Mouse (Mus musculus): ENCODE results near the gene Klrg1.
A peak's percentile ranks its signal among the peaks of the same experiment; 100 is the strongest.

The Klrg1 gene

DNA sequence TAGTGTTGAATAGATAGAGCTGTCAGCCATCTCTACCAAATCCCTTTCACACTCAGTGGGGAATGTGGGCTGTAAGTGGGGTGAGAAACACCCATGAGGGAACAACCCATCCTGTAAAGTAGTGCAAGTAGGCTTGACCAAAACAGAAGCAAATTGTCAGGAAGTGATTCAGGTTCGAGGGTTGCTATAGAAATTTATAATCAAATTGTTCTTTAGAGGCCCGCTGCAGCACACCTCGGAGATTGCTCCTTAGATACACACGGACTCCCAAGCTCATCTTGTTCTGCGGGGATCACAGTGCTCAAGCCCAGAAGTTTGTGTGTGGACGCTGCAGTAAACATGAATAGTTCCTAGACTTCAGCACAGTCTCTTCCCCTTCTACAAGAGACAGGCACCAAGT is at the start of gene Klrg1:
Klrg1 (minus strand) TSS at position 101 of the 400 bp plus-strand sequence.
- no peak for DNase-seq (ENCODE audit: low read depth, low spot score)

DNA sequence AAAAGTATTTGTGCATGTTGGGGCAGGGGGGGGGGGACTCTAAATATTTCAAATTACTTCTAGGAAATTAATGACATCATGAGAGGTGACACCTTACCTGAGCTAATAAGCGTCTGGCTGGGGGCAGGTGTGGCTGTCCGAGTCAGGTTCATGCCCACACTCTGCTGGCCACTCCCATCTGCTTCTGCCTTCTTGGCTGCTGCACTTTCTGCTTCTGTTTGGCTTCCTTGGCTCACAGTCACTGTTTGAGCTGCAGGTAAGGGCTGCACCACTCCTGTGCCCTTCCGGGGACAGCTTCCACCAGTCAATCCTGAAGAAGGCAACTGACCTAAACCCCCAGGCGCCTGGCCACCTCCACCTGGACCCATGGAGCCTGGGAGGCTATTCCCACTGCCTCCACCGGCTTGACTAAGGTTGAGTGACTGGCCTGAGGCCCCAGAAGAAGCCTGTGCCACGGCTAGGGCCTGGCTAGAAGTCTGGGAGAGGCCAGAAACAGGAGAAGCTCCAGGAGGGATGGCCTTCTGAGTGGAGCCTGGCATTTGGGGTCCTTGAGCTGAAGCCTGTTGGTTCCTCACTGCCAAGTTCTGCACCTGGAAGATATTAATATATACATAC is 42.8 kb upstream of the Klrg1 start:
- DNase-seq (ENCODE audit: low read depth, low spot score): no peak

DNA sequence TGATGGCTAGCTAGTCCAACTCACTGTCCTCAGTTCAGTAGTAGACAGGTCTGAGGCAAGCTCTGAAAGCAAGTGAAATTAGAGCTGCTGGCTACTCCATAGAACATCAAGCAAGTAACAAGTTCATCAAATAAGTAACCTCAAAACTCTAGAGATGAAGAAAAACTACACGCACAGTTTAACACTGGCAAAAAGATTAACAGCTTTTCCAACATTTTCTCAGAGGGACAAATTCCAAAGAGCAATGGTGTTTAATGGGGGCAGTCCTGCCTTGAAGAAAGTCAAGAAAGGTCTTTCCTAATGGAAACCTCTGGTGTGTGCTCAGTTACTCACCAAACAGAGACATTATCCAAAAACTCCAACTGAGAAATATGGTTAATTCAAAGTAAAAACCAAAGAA is 36.0 kb upstream of the Klrg1 start:
- no peak for DNase-seq (ENCODE audit: low read depth, low spot score)

DNA sequence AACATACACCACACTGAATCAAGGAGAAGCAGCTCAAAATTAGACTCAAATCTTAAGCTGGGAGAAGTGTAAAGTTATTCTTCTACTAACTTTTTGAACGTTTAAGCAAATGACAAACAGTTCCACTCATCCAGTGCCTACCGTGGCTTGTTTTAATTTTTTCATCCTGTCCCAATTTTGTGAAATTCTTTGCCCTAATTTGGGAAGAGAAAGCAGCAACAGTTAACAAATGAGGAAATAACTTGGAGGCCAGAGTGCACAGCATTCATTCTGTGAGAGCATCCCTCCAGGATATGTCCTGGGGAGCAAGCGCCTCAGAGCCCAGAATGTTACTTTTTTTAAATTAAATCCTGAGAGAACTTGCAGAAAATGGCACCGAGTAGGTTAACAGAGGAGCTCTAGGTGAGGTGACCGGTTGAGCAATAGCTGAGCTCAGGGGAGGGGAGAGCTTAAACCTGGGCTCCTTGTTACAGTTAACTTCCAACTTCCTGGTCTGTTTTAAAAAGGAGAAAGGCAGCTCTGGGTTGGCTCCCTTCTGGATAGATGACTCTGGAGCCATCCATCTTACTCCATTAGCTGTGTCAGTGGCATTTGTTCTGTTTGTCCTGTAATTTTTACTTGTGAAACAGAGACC is 27.6 kb upstream of the Klrg1 start:
- DNase-seq (ENCODE audit: low read depth, low spot score): no peak

DNA sequence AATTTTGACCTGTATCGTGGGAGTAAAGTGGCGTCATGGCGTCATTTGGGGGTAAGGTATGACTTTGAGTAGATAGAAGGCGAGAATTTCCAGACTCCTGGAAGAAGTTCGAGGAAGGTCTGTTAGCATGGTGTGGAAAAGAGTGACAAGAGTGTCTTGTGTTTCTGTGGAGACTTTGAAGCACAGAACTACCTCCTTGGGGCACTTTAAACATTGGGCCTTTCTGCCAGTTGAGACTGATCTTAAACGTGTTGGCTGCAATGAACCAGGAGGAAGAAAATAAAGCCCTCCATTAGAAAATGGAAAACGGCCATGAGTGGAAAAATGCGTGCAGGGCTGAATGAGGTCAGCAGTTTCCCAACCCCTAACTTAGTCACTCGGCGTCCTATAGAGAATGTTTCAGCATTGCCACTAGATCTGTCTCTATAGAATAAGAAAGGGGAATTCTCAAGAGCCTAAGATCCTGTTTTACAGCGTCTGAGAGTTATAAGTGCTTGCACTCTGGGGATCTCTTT is 26.8 kb upstream of the Klrg1 start:
- DNase-seq (ENCODE audit: low read depth, low spot score): no peak

DNA sequence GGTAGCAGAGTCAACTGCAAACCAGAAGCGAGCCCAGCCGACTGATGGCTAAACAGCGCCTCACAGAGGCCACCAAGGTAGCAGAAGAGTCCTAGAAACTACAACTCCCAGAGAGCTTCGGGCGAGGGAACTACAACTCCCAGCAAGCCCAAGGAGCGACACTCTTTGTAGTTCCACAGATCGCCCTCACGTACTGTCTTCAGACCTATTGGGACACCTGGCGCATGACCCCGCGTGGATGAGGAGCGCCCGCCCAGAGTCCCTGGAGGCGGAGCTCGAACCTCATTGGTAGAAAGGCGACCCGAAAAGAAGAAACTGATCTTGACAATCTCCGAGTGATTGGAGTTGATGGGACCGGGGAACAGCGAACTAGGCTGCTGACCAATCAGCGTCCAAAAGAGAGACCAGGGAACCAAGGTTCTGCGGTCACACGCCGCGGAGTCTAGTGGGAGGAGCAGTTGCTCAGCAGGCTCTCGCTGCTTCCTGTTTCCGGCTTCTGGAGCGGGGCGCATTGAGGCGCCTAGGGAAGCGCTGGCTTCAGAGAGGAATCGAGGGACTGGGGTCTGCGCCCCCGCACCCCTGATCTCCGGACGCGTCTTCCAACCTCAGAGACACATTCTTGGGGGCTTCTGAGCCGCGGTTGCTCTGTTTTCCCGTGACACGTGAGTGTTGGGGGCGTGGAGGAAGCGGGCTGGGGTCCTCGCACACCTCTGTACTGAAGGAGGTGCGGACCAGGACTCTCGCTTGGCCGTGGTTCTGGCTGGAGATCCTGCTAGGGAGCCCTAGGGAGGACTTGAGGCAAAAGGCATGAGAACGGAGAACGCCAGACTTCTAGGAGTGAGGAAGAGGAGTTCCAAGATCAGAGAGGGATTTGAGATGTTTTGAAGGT is 26.1 kb upstream of the Klrg1 start, which contains the start of gene M6pr:
M6pr (plus strand) TSS at position 216 of the 889 bp plus-strand sequence.
- peak; percentile 97 for DNase-seq (ENCODE audit: low read depth, low spot score)

DNA sequence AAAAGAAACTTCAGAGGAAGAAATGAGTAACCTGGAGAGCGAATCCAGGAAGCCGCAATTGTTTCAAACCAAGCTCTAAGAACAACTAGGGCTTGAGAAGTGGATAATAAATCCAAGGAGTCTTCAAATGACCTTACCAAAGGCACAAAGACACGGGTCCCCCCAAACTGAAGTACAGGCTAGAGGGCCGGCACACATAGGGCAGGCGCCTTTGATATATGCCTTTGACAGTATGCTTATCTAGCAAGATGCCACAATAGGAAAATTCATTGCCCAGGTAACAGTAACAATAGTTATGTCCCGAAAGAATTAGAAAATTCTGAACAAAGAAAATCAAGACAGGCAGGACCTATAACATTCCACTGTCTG is 25.4 kb upstream of the Klrg1 start:
- no peak for DNase-seq (ENCODE audit: low read depth, low spot score)

DNA sequence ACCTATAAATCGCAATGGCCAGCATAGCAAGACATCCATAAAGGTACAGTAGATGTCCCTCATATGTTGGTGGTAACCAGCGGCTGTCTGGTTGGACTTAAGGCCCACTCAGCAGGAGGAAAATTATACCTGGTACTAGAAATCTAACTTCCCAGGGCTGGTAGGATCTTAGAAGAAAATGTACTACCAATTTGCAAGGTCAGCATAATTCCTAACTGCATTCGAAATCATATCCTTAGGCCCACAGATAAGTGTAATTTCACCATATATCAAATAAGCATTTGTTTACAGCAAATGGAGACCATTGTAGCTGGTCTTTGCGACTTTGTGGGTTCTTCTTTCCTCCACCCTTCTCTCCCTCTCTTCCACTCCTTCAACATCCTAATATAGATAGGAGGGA is 24.0 kb upstream of the Klrg1 start:
- no peak for DNase-seq (ENCODE audit: low read depth, low spot score)

DNA sequence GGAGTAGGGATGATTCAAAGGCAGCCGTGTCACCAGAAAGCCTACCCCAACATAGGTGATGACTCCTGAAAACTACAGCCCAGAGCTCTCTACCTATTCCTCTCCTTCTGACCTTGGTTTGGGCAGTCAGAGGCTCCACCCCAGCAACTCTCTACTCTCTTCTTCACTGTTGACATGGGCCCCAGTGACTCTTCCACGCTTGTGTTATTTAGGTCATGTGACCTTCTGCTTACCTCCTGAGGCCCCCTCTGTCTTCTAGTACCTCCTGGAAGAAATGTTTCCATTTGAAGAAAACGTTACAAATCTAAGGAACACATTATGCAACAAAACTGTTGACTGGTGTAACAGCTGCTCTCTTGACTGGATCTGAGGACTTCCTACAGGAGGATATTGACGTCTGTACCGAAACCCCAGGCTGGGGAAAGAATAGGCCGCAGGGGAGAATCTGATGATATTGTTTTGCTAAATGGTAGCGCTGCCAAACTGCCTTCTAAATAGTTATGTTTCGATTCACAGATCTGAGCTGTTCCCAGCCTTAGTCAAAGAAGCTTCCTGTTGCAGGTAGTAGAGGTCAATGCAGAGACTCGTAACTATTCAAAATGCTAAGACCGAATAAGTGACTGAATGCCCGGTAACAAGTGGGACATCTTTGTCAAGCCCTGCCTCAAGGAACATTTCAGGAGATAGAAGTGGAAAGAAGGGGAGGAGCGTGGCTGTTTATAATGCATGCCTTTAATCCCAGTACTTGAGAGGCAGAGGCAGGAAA is 22.3 kb upstream of the Klrg1 start:
- no peak for DNase-seq (ENCODE audit: low read depth, low spot score)

DNA sequence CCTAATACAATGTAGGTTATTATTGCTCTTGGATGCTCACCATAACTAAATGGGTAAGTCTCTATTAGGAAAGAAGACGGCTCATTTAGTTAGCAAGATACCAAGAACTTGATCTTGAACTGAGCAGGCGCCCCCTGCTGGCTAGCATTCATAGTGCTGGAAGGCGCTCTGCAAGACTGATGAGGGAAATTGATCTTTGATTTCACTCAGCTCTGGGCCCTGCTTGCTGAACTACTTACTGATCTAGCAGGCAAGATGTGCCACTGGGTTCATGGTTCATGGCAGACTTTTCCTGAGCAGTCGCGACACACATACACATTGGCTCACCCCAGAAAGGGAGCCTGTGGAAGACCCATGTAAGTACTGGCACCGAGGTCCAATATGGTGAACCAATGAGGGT is 21.7 kb upstream of the Klrg1 start:
- peak; percentile 91 for DNase-seq (ENCODE audit: low read depth, low spot score)

DNA sequence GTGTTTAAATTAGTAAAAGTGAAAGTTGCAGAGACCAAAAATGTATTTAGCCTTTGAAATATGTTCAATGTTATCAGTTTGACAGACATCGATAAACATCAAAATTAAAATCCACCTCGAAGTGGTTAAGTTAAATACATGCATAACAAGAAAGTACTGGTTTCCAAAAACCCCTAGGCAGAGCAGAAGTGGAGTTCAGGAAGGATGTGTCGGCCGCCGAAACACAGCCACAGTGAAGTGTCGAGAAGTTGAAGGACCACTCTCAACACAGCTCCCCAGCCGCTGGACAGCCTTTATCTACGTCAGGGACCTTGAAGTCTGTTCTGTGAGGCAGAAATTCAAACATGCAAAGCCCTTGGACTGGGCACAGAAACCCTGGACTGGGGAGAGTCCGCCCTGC is 20.8 kb upstream of the Klrg1 start:
- no peak for DNase-seq (ENCODE audit: low read depth, low spot score)

DNA sequence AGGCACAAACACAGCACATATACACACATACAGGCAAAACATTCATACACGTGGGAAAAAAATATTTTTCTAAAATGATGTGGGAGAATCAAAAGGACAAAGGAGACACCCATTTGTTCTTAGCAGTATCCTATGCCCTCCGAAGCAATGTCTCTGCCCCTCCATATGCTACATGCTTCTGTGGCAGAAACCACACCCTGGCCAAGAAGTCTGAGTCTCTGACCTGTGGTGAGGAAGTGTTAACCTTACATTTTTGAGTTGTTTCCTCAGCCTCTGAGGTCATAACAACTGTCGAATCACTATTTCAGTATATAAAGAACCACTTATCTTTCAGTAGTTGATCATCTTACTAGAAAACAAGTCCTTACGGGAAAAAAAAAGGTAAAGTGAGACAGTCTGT is 20.0 kb upstream of the Klrg1 start:
- no peak for DNase-seq (ENCODE audit: low read depth, low spot score)

DNA sequence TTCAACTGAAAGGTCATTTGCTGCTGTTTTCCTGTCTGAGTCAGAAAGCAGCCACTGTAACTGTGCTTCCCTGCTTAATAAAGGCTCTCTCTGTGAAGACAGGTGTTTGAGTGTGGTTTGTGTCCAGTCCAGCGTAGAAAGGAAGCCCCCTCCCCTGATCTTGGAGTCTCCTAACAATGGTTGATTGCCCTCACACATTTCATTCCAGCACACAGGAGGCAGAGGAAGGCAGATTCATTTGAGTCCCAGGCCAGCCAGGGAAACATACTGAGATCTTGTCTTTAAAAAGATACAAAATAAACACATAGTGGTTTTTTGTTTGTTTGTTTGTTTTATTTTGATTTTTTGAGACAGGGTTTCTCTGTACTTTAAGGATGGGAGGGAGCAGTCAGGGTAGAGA is 19.4 kb upstream of the Klrg1 start:
- no peak for DNase-seq (ENCODE audit: low read depth, low spot score)

DNA sequence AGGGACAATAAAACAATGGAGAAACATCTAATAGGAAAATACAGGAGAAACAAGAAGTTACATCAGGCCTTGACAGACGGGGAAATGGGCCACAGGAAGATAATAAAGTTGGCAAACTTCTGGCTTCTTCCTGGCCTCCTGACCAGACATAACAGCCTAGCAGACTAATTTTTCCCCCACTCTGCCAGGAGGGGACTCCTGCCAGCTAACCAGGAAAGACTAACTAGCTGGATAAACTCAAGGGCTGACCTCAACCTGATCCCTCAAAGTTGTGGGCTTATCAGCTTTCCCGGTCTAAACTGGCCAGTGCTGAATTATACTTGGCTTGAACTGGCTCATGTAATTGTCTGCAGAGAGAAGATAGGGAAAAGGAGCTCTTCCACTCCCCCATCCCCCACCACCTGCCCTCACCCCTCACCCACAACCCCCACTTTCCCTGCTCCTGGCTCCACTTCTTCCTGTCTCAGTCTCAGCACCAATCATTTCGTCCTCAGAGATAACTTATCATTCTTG is 17.0 kb upstream of the Klrg1 start:
- no peak for DNase-seq (ENCODE audit: low read depth, low spot score)

DNA sequence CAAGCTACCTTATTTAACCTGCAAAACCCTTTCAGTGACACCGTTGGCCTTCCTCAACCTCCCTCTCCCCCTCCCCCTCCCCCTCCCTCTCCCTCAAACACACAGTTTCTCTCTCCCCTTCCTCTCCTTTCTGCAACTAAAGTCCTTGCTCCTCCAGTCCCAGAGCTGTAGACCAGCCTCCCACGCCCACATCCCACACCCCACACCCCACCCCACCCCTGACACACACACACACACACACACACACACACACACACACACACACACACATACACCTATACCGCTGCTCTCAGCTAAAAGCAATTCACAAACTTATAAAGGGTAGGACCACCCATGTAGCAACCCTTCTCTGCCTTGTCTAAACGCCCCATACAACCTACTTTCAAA is 15.5 kb upstream of the Klrg1 start:
- DNase-seq (ENCODE audit: low read depth, low spot score): no peak

DNA sequence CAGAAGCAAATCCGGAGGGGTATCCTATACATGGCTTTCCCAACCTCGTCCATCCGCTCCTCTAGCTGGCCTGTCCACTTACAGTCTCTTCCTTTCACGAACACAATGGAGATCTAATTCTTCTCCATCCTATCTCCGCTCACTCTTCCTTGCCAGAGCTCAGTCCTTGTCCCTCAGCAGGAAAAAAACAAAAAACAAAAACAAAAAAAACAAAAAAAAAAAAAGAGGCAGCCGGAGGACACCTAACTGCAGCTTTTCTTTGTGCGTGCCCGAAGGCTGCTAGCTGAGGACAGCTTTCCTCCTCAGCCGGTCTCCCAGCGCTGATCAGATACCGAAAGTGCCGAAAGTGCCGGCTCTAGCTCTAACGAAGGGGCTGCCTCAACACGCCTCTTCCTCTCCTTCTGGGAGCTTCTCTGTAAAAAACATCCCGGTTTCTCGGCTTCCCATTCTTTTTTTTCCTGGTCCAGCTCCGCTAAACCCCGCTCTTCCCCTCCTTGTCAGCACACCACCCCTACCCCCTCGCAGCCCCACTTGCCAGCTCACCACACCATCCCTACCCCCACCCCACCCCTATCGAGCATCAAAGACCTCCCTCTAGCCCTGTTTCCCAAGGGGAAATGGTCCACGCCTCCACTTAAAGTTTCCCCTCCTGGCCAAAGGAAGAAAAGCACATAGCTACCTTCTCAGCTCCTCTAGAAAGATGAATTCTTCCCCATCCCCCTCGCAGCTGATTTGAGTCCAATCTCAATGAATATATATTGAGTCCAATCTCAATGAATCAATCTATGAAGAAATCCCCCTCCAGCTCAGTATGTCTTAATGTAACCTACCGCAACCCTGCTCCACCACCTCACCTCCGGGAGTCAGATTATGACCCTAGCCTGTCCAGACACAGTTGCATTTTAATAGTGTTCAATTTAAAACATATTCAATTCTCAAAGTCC is 14.9 kb upstream of the Klrg1 start:
- DNase-seq (ENCODE audit: low read depth, low spot score): peak; percentile 56

DNA sequence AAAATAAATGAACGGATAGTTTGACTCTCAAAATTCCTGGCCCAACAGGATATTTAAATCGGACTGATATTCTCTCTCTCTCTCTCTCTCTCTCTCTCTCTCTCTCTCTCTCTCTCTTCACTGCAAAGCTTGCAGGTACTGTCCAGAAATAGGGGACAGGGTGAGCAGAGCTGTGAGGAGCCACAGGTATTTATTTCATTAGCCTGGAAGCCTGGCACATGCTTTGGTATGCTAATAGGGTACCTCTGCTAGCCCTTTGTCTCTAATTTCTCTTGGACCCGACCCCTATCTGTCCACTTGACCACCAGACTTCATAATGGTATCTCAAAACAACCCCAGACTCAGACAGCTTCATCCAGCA is 14.2 kb upstream of the Klrg1 start:
- no peak for DNase-seq (ENCODE audit: low read depth, low spot score)

DNA sequence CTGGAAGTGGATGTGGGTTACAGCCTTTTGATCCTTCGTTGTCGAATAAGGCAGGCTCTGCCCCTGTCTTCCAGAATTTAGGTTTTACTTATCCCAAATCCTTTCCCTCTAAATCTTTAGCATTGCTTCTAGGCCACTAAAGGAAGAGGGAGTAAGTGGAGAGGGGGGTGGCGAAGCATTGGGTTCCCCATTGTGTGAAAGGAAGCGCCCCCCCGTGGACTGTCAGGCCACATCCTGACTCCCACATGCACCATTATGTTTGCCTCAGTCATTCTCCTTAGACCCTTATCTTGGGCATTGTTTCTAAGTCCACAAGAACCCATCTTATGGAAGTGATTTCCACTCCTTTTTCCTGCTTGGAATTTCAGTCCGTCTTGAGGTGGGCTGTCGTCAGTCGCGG is 12.6 kb upstream of the Klrg1 start:
- DNase-seq (ENCODE audit: low read depth, low spot score): peak; percentile 56

DNA sequence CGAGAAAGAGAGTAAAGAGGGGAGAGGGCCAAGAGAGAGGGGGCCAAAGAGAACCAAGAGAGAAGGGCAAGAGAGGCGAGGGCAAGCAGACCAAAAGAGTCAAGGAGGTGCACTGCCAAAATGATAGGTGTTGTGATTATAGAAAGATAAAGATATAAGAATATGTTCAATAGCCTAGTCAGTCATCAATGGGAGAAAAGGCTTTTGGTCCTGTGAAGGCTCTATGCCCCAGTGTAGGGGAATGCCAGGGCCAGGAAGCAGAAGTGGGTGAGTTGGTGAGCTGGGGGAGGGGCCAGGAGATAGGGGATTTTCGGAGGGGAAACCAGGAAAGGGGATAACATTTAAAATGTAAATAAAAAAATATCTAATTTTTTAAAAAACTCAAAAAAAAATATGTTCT is 11.6 kb upstream of the Klrg1 start:
- DNase-seq (ENCODE audit: low read depth, low spot score): peak; percentile 37

DNA sequence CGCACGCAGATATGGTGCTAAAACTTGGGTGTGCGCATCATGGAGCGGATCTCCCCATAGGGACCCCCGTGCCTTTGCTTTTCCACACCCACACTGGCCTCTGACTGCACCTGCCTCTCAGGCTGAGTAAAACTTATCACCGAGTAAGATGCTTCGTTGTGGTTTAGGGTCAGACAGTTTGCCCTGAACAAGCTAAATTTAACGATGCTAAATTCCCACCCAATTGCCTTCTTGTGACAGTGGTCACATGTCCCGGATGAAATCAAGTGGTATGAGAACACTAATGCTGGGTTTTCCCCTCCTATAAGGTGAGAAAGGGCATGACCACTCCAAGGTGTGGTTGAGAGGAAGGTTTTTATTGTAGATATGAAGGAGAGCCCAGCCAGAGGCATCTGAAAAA is 11.1 kb upstream of the Klrg1 start:
- DNase-seq (ENCODE audit: low read depth, low spot score): peak; percentile 62

DNA sequence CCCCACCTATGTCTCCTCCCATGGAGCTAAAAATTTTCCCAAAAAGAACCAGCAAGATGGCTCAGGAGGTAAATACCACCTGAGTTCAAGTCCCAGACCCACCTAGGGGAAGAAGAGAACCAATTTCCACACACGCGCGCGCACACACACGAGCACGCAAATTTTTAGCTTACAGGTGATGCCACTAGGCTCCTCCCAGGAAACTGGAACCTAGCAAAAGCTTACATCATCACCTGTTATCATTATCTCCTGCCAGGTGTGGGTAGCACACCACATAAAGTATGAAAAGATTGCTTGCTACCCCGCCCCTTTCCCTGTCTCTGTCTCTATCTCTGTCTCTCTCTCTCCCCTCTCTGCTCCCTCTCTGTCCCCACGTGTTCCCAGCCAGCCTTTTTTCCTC is 10.4 kb upstream of the Klrg1 start:
- peak; percentile 40 for DNase-seq (ENCODE audit: low read depth, low spot score)

Data from CD4-positive, CD25-positive, alpha-beta regulatory T cell, adult 2 months (primary cell).